Mouse (Mus musculus): ENCODE results near the gene St6galnac6. TPM values are rescaled to one million over a fixed set of nuclear protein-coding genes. Genes with fewer than 3 reads are reported as not detected.

St6galnac6 gene
- polyA plus RNA-seq, 1 experiment, result 24.7 TPM

DNA sequence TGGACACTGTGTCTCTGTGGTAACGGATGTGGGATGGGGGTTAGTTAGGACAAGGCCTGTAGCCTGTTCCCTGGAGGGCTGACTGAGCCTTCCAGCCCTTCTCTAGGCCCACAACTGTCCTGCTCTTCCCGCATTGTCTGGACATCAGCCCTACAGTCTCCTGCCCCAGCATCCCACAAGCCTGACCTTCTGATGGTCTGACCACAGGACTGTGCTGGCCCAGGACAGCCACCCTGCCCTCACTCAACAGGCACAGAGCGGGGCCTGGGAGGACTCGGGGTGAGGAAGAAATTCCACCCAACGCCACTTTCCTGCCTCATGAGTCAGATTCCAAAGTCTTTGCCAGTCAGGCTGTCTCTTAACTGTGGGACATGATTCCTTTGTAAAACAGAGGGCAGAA lies 1.8 kb upstream of the St6galnac6 start:
- Histone ChIP-seq H3K27ac (ENCODE audit: control insufficient read depth, insufficient read depth, low read depth, low read length) (no peak overlapping the region), H3K4me3 (ENCODE audit: control insufficient read depth, low read depth, low read length) (no peak overlapping the region), H3K27me3 (ENCODE audit: control insufficient read depth, insufficient read depth, low read length) (no peaks in the 10 kb centered on the region), H3K36me3 (ENCODE audit: control insufficient read depth, insufficient read depth, low read length) (no peaks in the 10 kb centered on the region), H3K4me1 (ENCODE audit: control insufficient read depth, insufficient read depth, low read length) (peaks cover 4% of the 10 kb centered on the region)
- TF ChIP-seq CTCF (IDR thresholded peaks at IDR 0.05; ENCODE audit: control insufficient read depth, insufficient read depth, insufficient replicate concordance, low read depth, low read length) (0 out of 2 replicates have a peak, but pooled peaks have one; percentile 8), POLR2A (IDR thresholded peaks at IDR 0.05; ENCODE audit: control insufficient read depth, low read depth, low read length) (no peak)

DNA sequence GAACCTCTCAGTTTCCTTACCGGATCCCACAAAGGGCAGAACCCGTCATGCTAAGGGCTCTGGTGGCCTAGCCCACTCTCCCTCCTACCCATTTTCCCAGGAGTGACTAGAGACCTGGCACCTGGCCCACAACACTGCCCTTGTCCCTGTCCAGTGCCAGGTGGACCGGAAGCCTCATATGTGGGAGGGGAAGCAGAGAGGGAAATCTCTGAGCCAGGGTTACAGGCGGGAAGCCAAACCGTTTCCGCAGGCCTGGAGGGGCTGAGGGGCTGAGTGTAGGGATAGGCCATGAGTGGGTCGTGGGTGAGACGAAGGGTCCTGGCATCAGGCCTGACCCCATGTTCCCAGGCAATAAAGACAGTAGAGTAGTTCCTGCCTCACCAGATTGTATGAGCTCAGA lies 1.0 kb upstream of the St6galnac6 start:
- Histone ChIP-seq H3K27ac (ENCODE audit: control insufficient read depth, insufficient read depth, low read depth, low read length) (no peak overlapping the region), H3K36me3 (ENCODE audit: control insufficient read depth, insufficient read depth, low read length) (no peaks in the 10 kb centered on the region), H3K4me3 (ENCODE audit: control insufficient read depth, low read depth, low read length) (no peak overlapping the region), H3K27me3 (ENCODE audit: control insufficient read depth, insufficient read depth, low read length) (no peaks in the 10 kb centered on the region), H3K4me1 (ENCODE audit: control insufficient read depth, insufficient read depth, low read length) (peaks cover 4% of the 10 kb centered on the region)
- no peak for TF ChIP-seq CTCF (IDR thresholded peaks at IDR 0.05; ENCODE audit: control insufficient read depth, insufficient read depth, insufficient replicate concordance, low read depth, low read length)
- no peak for TF ChIP-seq POLR2A (IDR thresholded peaks at IDR 0.05; ENCODE audit: control insufficient read depth, low read depth, low read length)

DNA sequence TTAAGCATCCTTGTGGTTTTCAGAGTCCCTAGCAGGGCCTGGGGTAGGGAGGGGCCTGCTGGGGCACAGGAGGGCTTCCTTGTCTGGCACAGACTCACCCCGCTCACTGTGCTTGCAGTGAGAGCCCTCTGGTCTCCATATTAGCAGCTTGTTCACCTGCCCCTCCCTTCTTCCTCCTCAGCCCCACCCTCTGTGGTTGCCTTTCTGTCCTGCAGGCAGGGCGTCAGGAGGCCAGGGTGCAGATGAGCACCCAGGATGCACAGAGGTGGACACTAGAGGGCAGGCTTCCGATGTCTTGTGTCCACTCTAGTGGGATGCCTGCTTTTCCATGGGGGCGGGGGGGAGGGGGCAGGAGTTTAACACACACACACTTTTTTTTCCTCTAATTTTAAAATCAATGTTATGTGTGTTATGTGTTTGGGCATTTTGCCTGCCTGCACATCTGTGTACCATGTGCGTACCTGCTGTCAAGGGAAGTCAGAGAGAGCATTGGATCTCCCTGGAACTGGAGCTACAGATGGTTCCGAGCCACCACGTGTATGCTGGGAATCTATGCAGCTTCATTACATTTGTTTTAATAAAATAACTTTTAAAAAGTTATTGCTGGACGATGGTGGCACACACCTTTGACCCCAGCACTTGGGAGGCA lies 2.0 kb downstream of the St6galnac6 start:
- Histone ChIP-seq H3K27me3 (ENCODE audit: control insufficient read depth, insufficient read depth, low read length) (no peaks in the 10 kb centered on the region), H3K4me3 (ENCODE audit: control insufficient read depth, low read depth, low read length) (no peak overlapping the region), H3K36me3 (ENCODE audit: control insufficient read depth, insufficient read depth, low read length) (no peaks in the 10 kb centered on the region), H3K4me1 (ENCODE audit: control insufficient read depth, insufficient read depth, low read length) (peaks cover 7% of the 10 kb centered on the region), H3K27ac (ENCODE audit: control insufficient read depth, insufficient read depth, low read depth, low read length) (no peak overlapping the region)
- no peak for TF ChIP-seq POLR2A (IDR thresholded peaks at IDR 0.05; ENCODE audit: control insufficient read depth, low read depth, low read length)
- peak; percentile 41; the same call in 1 of the 2 replicates for TF ChIP-seq CTCF (IDR thresholded peaks at IDR 0.05; ENCODE audit: control insufficient read depth, insufficient read depth, insufficient replicate concordance, low read depth, low read length)

DNA sequence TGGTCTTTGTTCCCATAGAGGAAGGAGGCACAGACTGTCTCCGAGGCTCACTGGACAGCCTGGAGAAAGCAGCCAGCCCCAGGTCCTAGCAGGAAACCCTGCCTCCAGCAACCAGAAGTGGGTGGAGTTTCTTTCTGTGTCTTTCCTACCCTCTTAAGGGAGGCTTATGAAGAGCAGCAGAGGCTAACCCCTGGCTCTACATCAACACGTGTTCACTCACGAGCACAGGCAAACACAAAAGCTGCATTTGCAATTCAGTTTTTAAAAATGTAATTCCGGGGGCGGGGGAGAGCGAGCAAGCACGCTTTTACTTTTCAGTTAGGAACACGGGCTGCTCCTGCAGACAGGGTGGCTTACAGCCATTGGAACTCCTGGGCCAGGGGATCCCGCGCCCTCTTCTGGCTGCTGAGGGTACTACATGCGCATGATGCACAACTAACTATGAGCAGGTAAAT lies 3.1 kb downstream of the St6galnac6 start:
- H3K27ac ChIP-seq (ENCODE audit: control insufficient read depth, insufficient read depth, low read depth, low read length), result peak overlapping the region; percentile 71; the same call in 1 of the 2 replicates
- H3K4me3 ChIP-seq (ENCODE audit: control insufficient read depth, low read depth, low read length), result peak overlapping the region; percentile 43
- peaks cover 17% of the 10 kb centered on the region for H3K4me1 ChIP-seq (ENCODE audit: control insufficient read depth, insufficient read depth, low read length)
- H3K36me3 ChIP-seq (ENCODE audit: control insufficient read depth, insufficient read depth, low read length), result no peaks in the 10 kb centered on the region
- TF ChIP-seq CTCF (IDR thresholded peaks at IDR 0.05; ENCODE audit: control insufficient read depth, insufficient read depth, insufficient replicate concordance, low read depth, low read length) (peak; percentile 97), POLR2A (IDR thresholded peaks at IDR 0.05; ENCODE audit: control insufficient read depth, low read depth, low read length) (no peak)
- no peaks in the 10 kb centered on the region; the same call in 1 of the 2 replicates for H3K27me3 ChIP-seq (ENCODE audit: control insufficient read depth, insufficient read depth, low read length)

DNA sequence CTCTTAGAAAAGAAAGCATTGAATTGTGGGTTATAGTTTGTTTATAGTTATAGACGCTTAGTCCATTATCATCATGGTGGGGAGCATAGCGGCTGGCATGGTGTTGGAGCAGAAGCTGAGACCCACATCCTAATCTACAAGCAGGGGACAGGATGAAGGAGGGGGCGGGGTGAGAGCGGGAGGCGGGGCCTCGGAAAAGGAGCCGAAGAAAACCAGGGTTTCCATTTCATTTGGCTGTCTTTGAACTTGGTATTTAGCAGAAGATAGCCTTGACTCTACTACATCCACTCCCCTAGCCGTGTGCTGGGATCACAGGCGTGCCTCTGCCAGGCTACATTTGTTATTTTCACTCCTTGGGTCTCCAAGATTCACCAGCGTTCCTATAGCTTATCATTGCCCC lies 5.1 kb downstream of the St6galnac6 start:
- H3K4me3 ChIP-seq (ENCODE audit: control insufficient read depth, low read depth, low read length), result no peak overlapping the region
- H3K4me1 ChIP-seq (ENCODE audit: control insufficient read depth, insufficient read depth, low read length), result peaks cover 32% of the 10 kb centered on the region

DNA sequence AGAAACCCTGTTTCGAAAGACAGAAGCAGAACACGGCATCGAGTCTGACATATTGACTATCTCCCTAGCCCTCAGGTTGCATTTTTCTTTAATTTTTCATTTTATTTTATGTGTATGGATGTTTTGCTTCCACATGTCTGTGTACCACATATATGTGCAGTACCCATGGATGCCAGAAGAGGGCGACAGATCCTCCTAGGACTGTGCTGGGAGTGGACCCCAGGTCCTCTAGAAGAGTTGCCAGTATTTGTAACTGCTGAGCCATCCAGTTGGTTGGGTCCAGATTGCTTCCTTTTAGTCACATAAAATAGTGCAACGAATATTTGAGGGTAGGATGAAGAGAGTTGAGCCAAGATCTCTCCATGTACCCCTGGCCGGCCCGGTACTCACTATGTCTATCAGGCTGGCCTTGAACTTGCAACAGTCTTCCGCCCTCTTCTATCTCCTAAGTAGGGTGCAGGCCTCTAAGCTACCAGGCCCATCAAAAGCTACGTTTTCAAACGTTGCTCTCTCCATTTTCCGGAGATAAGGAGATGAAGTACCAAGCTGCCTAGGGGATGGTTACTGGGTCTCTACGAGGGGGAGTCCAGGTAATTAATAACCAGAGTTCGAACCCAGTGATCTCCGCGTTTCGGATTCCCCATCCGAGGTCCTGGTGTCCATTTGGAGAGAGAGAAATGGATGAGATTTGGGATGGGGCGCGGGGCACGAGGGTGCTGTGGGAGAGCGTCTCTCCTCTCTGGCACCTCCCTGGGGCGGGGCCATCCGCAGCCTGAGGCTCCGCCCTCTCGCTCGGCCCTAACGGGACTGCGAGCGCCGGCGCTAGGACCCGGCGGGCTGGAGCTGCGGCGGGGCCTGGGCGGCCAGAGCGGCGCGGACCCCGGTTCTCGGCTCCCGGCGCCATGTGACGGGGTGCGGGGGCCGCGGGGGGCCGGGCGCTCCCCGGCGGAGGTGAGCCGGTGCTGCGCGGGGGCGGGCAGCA lies 6.9 kb downstream of the St6galnac6 start:
- Histone ChIP-seq H3K4me1 (ENCODE audit: control insufficient read depth, insufficient read depth, low read length) (peaks cover 35% of the 10 kb centered on the region), H3K27ac (ENCODE audit: control insufficient read depth, insufficient read depth, low read depth, low read length) (peak overlapping the region; percentile 17; the same call in 1 of the 2 replicates)

More for the DNA sequence above, 5.1 kb downstream of the St6galnac6 start:
- Histone ChIP-seq H3K27ac (ENCODE audit: control insufficient read depth, insufficient read depth, low read depth, low read length) (no peak overlapping the region), H3K36me3 (ENCODE audit: control insufficient read depth, insufficient read depth, low read length) (no peaks in the 10 kb centered on the region), H3K27me3 (ENCODE audit: control insufficient read depth, insufficient read depth, low read length) (peaks cover 2% of the 10 kb centered on the region; the same call in 1 of the 2 replicates)
- TF ChIP-seq POLR2A (IDR thresholded peaks at IDR 0.05; ENCODE audit: control insufficient read depth, low read depth, low read length), result no peak
- TF ChIP-seq CTCF (IDR thresholded peaks at IDR 0.05; ENCODE audit: control insufficient read depth, insufficient read depth, insufficient replicate concordance, low read depth, low read length), result no peak

More for the DNA sequence above, 6.9 kb downstream of the St6galnac6 start:
- TF ChIP-seq CTCF (IDR thresholded peaks at IDR 0.05; ENCODE audit: control insufficient read depth, insufficient read depth, insufficient replicate concordance, low read depth, low read length), result peak; percentile 71; the same call in 1 of the 2 replicates
- no peak for TF ChIP-seq POLR2A (IDR thresholded peaks at IDR 0.05; ENCODE audit: control insufficient read depth, low read depth, low read length)
- no peaks in the 10 kb centered on the region for H3K36me3 ChIP-seq (ENCODE audit: control insufficient read depth, insufficient read depth, low read length)
- peak overlapping the region; percentile 82 for H3K4me3 ChIP-seq (ENCODE audit: control insufficient read depth, low read depth, low read length)
- H3K27me3 ChIP-seq (ENCODE audit: control insufficient read depth, insufficient read depth, low read length), result peaks cover 2% of the 10 kb centered on the region; the same call in 1 of the 2 replicates

Data from testis, adult 2 months (tissue).